Mouse (Mus musculus): Measurements from ENCODE around the gene Atat1.
A peak's percentile ranks its signal among the peaks of the same experiment; 100 is the strongest.

The Atat1 gene

GRCm38 (mm10) chr17:35917143-35917462, 7.2 kb upstream of the Atat1 start:
- peak; percentile 76 for DNase-seq

- peak; percentile 100 for DNase-seq
These were observed 6.6 kb upstream of the Atat1 start, which contains the start of the genes Mrps18b and Ppp1r10 for GRCm38 (mm10) chr17:35916297-35917142. Gene Mrps18b (minus strand): TSS chr17:35916389. Gene Ppp1r10 (plus strand): TSS chr17:35916434.

GRCm38 (mm10) chr17:35915538-35916296, 5.8 kb upstream of the Atat1 start:
- DNase-seq, result peak; percentile 69

GRCm38 (mm10) chr17:35914975-35915374, 5.1 kb upstream of the Atat1 start:
- no peak for DNase-seq

- DNase-seq, result no peak
These were observed 523 bp downstream of the Atat1 start for GRCm38 (mm10) chr17:35909186-35909918.

GRCm38 (mm10) chr17:35907609-35908008, 2.3 kb downstream of the Atat1 start:
- DNase-seq, result no peak

GRCm38 (mm10) chr17:35905587-35905986, 4.3 kb downstream of the Atat1 start:
- DNase-seq, result no peak

- DNase-seq, result no peak
These were observed 5.9 kb downstream of the Atat1 start for GRCm38 (mm10) chr17:35903992-35904355.

GRCm38 (mm10) chr17:35903343-35903991, 6.4 kb downstream of the Atat1 start:
- DNase-seq, result no peak

- no peak for DNase-seq
These were observed 9.2 kb downstream of the Atat1 start for GRCm38 (mm10) chr17:35900636-35901035.

- peak; percentile 75 for DNase-seq
These were observed 12.0 kb downstream of the Atat1 start for GRCm38 (mm10) chr17:35897644-35898573.

- peak; percentile 95 for DNase-seq
These were observed 12.9 kb downstream of the Atat1 start, which contains the start of gene 2310061I04Rik for GRCm38 (mm10) chr17:35896781-35897643. Gene 2310061I04Rik (minus strand): TSS chr17:35897431.

- DNase-seq, result no peak
These were observed 22.1 kb downstream of the Atat1 start for GRCm38 (mm10) chr17:35887725-35888124.

- no peak for DNase-seq
These were observed 26.1 kb downstream of the Atat1 start for GRCm38 (mm10) chr17:35883777-35884176.

GRCm38 (mm10) chr17:35882924-35883323, 27.0 kb downstream of the Atat1 start:
- DNase-seq, result no peak

GRCm38 (mm10) chr17:35879245-35880057, 30.4 kb downstream of the Atat1 start, which contains the start of gene Dhx16:
Gene Dhx16 (plus strand): TSS chr17:35879819.
- peak; percentile 94 for DNase-seq

GRCm38 (mm10) chr17:35874721-35875120, 35.2 kb downstream of the Atat1 start:
- no peak for DNase-seq

- peak; percentile 83 for DNase-seq
These were observed 35.9 kb downstream of the Atat1 start for GRCm38 (mm10) chr17:35873774-35874519.

Data from cerebellum, adult 11-12 months (tissue).